Mouse (Mus musculus) thymus, postnatal 14 days (tissue): ENCODE data around the gene Akr1a1.

Experiments
- DNase-seq: peaks from one replicate; pipeline ENCODE4 v3.0.0; 2021

Gene Akr1a1

GRCm38 (mm10) chr4:116655658-116656057, 4.2 kb upstream of the Akr1a1 start:
- no peak for DNase-seq

GRCm38 (mm10) chr4:116655100-116655499, 3.6 kb upstream of the Akr1a1 start:
- DNase-seq = no peak

- DNase-seq = no peak
Measured at GRCm38 (mm10) chr4:116653228-116653627, 1.7 kb upstream of the Akr1a1 start.

DNA sequence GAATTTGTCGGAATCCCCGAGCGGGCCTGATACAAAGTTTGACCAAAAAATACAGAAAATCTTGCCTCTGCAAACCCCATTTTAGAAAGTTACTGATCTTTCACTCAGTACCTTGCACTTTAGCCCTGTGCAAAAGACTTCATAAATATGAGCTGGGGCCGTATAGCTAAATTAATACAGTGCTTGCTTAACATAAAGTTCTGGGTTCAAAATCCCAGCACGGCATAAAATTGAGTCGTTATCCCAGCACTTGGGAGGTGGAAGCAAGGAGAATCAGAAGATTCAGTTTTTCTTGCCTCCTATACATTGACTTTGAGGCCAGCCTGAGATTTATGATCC, 286 bp upstream of the Akr1a1 start:
- no peak for DNase-seq

- no peak for DNase-seq
Measured at GRCm38 (mm10) chr4:116650365-116650764, 1.1 kb downstream of the Akr1a1 start.

DNA sequence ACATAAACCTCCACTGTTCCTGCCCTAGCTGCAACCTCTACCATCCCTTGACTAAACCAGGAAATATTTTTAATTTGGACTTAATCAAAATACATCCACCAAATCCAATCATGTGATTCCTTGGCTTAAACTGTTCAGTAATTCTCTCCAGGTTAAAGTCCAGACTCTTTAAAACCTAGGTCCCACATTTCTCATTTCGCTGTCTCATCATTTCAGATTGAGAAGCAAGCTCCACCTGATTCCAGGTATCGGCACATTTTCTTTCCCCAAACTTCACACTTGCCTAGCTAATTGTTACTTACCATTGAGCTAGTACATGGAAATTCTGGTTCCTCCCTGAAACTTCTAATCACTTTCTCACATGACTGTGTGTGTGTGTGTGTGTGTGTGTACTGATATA, 2.1 kb downstream of the Akr1a1 start:
- no peak for DNase-seq

- DNase-seq = no peak
Measured at GRCm38 (mm10) chr4:116645624-116646023, 5.9 kb downstream of the Akr1a1 start.

GRCm38 (mm10) chr4:116644326-116644725, 7.2 kb downstream of the Akr1a1 start:
- peak; percentile 44 for DNase-seq

- no peak for DNase-seq
Measured at GRCm38 (mm10) chr4:116642071-116642470, 9.4 kb downstream of the Akr1a1 start.

GRCm38 (mm10) chr4:116638821-116639220, 12.7 kb downstream of the Akr1a1 start:
- no peak for DNase-seq

- DNase-seq = no peak
Measured at GRCm38 (mm10) chr4:116635197-116635596, 16.3 kb downstream of the Akr1a1 start.

- peak; percentile 78 for DNase-seq
Measured at GRCm38 (mm10) chr4:116627722-116628662, 23.5 kb downstream of the Akr1a1 start, which contains the start of gene Nasp. Nasp (minus strand) TSS chr4:116627941.

DNA sequence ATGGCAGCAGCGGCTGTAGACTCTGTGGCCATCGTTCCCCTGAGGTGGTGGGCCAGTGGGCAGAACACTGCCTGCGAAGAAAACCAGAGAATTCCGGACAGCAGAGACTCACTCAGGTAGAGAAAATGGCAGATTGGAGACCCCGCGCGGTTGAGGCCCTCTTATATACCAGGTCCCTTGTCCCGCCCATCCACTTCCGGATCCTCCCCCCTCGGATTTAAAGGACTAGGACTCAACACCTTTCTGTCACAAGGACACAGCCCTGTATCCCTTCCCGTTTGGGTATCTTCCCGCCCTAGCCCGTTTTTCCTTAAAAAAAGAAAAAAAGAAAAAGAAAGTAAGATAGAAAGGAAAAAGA, 24.1 kb downstream of the Akr1a1 start:
- DNase-seq = peak; percentile 93

DNA sequence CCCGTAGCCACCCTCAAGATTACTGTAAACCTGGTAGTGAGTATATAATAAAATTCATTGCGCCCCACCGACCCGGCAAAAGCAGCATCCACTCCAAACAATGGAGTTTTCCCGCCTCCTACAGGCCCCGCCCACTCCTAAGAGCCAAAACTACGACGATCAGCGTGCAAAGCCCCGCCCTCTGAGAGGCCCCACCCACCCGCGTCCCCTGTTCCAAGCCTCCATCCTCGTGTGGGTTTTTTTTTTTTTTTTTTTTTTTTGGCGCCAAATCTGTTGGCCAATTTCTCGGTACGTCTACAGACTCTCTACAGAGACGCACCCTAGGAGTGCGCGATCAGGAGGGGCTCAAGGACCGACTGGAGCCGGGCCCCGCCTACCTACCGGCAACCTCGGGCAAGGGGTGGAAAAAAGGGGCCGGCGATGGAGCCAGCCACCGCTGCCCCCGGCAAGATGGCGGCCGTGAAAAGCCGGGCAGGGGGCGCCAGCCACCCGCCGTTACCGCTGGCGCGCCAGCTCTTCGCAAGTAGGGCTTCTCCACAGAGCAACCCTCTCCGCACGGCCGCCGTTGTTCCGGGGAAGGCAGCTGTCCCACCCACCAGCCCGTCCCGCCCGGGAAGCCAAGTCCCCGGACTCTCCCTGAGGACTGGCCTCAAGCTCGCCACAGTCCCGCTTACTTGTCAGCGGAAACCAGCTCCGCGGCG, 24.7 kb downstream of the Akr1a1 start:
- DNase-seq = peak; percentile 86

GRCm38 (mm10) chr4:116624831-116625230, 26.6 kb downstream of the Akr1a1 start:
- DNase-seq = no peak

GRCm38 (mm10) chr4:116615237-116615636, 36.2 kb downstream of the Akr1a1 start:
- DNase-seq = no peak

DNA sequence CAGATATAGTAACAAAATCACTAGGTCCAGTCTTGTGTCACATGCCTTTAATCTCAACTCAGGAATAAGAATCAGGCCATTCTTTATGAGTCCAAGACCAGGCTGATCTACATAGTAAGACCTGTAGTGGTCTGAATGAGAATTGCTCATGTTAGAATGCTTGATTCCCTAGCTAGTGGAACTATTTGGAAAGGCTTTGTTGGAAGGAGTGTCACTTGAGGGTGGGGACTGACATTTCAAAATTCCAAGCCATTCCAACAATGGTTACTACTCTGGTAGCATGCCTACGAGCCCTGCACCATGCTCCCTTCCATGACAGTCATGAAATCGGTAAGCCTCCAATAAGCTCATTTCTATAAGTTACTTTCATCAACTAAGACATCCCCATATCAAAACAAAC, 38.9 kb downstream of the Akr1a1 start:
- DNase-seq = no peak

DNA sequence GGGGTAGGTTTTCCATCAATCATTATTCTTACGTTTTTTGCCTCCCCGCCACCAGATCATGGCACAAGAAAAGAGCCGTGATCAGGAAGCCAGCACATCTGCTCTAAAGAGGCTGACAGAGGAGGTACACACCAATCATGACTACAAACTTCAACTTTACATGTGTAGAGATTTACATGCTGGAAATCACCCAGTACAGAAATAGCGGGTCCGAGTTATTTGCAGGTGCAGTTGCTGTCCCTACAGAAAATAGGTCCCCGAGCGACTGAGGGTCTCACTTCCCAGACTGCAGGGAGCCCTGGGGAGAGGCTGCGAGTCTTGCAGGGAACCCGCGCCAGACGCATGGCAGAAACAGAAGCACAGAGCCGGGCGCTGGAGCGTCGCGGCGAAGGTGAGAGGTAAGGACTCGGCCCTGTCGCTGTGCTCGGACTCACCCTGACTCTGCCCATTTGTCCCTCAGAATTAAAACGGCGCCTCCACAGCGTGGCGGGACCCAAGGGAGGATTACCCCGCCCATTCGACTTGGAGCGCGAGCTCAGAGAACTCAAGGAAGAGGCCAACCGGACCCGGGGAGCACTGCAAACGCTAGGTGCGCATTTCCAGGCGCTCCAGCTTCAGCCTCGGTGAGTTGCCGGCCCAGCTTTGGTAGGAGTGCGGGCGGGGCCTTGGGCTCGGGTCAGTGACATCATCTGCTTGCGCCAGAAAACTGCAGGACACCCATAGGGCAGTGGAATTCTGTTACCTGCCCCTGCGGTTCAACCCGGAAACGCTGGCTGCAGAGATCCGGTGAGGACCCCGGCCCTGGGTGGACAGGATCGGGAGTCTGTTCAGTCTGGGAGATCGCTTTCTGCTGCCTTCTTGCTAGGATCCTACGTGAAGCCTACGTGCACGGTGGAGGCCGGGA, 54.2 kb downstream of the Akr1a1 start:
- peak; percentile 56 for DNase-seq

- DNase-seq = no peak
Measured at GRCm38 (mm10) chr4:116596379-116596778, 55.1 kb downstream of the Akr1a1 start, which contains the start of gene Ccdc17. Ccdc17 (plus strand) TSS chr4:116596654.

- DNase-seq = no peak
Measured at GRCm38 (mm10) chr4:116595793-116596192, 55.7 kb downstream of the Akr1a1 start.
